Mouse (Mus musculus) midbrain, postnatal 0 days (tissue): ENCODE data around the gene Sost. TPM values are rescaled to one million over a fixed set of nuclear protein-coding genes. Genes with fewer than 3 reads are reported as not detected.

Experiments used
- ATAC-seq: fragments of 200-750 bp; cut with Nextera tagmentation; 2 replicates; pipeline ENCODE4 v1.8.0; 2017; ENCODE audit warnings: moderate number of reproducible peaks, mild to moderate bottlenecking, moderate TSS enrichment, moderate library complexity; ENCODE audit not compliant: low FRiP score
- DNase-seq: peaks from one replicate; pipeline ENCODE4 v3.0.0-alpha.2; 2015; ENCODE audit warnings: low spot score
- H3K27ac ChIP-seq: fragments of 300-500 bp; sonication (generic); 2 replicates; pipeline ENCODE4 v1.5.1; 2014; ENCODE audit warnings: low read depth, mild to moderate bottlenecking, low read length, mixed read lengths
- H3K27me3 ChIP-seq: fragments of 300-500 bp; sonication (generic); 2 replicates; pipeline ENCODE4 v1.6.1; 2014; ENCODE audit warnings: low read length, control low read depth, mixed read lengths; ENCODE audit not compliant: insufficient read depth
- H3K36me3 ChIP-seq: fragments of 300-500 bp; sonication (generic); 2 replicates; pipeline ENCODE4 v1.6.1; 2014; ENCODE audit warnings: low read length, control low read depth, mixed read lengths; ENCODE audit not compliant: insufficient read depth
- H3K4me1 ChIP-seq: fragments of 300-500 bp; sonication (generic); 2 replicates; pipeline ENCODE4 v1.6.1; 2014; ENCODE audit warnings: mild to moderate bottlenecking, control low read depth, antibody characterized with exemption, low read length, mixed read lengths; ENCODE audit not compliant: insufficient read depth
- H3K4me2 ChIP-seq: fragments of 300-500 bp; sonication (generic); 2 replicates; pipeline ENCODE4 v1.6.1; 2014; ENCODE audit warnings: low read depth, mild to moderate bottlenecking, low read length, mixed read lengths; ENCODE audit not compliant: poor library complexity, severe bottlenecking
- H3K4me3 ChIP-seq: fragments of 300-500 bp; sonication (generic); 2 replicates; pipeline ENCODE4 v1.5.1; 2014; ENCODE audit warnings: low read depth, mild to moderate bottlenecking, low read length, moderate library complexity
- H3K9ac ChIP-seq: fragments of 300-500 bp; sonication (generic); replicated peaks from 2 replicates; pipeline ENCODE4 v1.6.1; 2014; ENCODE audit warnings: mild to moderate bottlenecking, low read length, moderate library complexity, mixed read lengths; ENCODE audit not compliant: poor library complexity, severe bottlenecking
- H3K9me3 ChIP-seq: fragments of 300-500 bp; sonication (generic); 2 replicates; pipeline ENCODE4 v1.6.1; 2016; ENCODE audit warnings: low read length, control low read depth
- CTCF ChIP-seq: IDR thresholded peaks from 2 replicates; pipeline ENCODE4 v1.5.1; 2016; ENCODE audit warnings: antibody characterized with exemption, mild to moderate bottlenecking
- WGBS: fragments of 180-500 bp; shearing (Covaris S2); extraction: QIAGEN DNeasy Blood & Tissue Kit; methylation state at CpG from one replicate; pipeline ENCODE4 v1.1.7; 2014; 5-methylcytosine and 5-hydroxymethylcytosine counted together
- polyA plus RNA-seq: library from polyadenylated mRNA; unstranded; fragments of >200 nt; fragmentation: Nextera tagmentation; extraction: Ambion mirVana; gene quantifications from 2 replicates; pipeline ENCODE4 v1.2.1, GENCODE M21; 2015
- total RNA-seq: library from RNA; depleted of rRNA; stranded (reverse); fragments of >200 nt; gene quantifications from 2 replicates; pipeline ENCODE4 v1.2.3, GENCODE M21; 2014

Sost gene
- total and polyA plus RNA-seq, 2 experiments from 2014 or later: 0.11 to 0.12 TPM

DNA sequence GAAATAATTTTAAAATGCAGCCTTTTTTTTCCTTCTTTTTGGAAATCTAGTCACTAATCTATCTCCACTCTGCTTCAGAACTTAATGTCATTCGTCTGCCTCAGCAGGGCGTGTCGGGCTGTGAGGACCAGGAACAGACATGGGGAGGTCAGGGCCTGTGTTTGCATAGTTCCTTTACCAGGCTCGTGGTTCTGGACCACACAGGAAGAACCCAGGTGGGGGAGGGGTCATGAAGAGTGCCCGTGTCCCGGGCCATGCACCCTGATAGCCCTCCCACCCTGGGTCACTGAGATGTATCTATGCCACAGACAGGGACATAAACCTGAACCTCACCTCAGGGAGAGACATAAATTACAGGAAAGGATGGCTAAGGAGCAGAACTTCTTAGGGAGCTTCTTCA is 7.4 kb upstream of the Sost start:
- DNase-seq: no peak
- Histone ChIP-seq H3K4me1 (no peaks in the 10 kb centered on the region), H3K9ac (no peak overlapping the region), H3K27ac (no peak overlapping the region), H3K36me3 (peaks cover 28% of the 10 kb centered on the region), H3K27me3 (no peaks in the 10 kb centered on the region), H3K4me3 (no peak overlapping the region), H3K9me3 (no peaks in the 10 kb centered on the region), H3K4me2 (no peak overlapping the region)
- TF ChIP-seq CTCF: no peak
- no peak for ATAC-seq
- 58% methylated on average over 6 of the region's 6 CpGs for WGBS

DNA sequence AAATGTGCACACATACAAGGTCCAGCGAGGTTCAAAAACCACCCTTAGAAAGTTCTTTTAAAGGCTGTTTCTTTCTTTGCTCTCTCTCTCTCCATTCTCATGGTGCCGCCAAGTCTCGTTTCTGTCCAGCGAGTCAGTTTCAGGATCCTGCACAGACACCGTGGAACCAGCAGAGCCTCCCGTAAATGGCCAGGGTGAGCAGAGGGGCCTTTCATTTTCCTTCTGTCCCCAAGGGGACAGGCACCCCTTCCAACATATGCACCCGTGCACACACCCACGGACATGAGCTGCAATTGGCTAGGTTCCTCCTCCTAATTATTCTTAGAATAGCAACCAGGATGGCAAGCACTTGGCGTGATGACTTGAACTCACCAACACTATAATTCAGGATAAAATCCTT is 6.7 kb upstream of the Sost start:
- Histone ChIP-seq H3K4me3 (no peak overlapping the region), H3K4me1 (no peaks in the 10 kb centered on the region), H3K4me2 (no peak overlapping the region), H3K27ac (no peak overlapping the region), H3K9me3 (no peaks in the 10 kb centered on the region), H3K27me3 (no peaks in the 10 kb centered on the region), H3K36me3 (peaks cover 23% of the 10 kb centered on the region), H3K9ac (no peak overlapping the region)
- DNase-seq (no peak), ATAC-seq (no peak)
- no peak for TF ChIP-seq CTCF
- 72% methylated on average over 9 of the region's 9 CpGs for WGBS

DNA sequence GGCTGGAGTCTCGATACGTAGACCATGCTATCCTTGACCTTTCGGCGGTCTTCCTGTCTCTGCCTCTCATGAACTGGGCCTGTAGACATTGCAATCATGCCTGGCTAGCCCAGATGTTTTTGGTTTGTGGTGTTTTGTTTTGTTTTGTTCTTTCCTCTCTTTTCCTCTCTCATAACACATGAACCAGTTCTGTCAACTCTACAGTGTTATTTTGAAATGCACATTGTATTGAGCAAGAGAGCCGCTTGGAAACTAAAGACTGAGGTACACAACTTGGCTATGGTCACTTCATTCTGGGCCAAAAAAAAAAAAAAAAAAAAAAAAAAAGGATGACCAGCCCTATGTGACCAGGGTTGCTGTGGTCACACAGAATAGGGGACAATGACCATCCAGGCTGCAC is 5.8 kb upstream of the Sost start:
- no peaks in the 10 kb centered on the region for H3K27me3 ChIP-seq

DNA sequence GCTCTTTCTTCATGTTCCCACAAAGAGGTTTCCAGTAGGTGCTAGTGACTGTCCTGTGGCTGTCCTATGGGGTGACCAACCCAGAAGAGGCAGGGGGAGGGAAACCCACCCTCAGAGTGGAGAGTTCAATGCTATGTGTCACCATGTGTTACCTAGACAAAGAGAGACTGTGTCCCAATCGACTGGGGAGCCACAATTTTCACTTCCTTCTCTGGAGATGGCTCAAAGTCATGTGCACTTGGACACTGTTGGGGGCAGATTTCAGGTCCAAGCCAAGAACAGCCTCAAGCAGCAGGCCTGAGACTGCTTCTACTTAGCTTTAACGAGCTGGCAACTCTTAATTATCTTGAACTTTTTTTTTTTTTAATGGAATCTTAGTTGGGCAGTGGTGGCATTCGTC is 5.3 kb upstream of the Sost start:
- WGBS: 80% methylated on average over 3 of the region's 3 CpGs

More for the DNA sequence above, 5.8 kb upstream of the Sost start:
- no peaks in the 10 kb centered on the region for H3K9me3 ChIP-seq
- 92% methylated on average over 5 of the region's 5 CpGs for WGBS
- no peak overlapping the region for H3K9ac ChIP-seq
- no peak overlapping the region for H3K4me3 ChIP-seq
- no peak overlapping the region for H3K27ac ChIP-seq
- H3K36me3 ChIP-seq: peaks cover 17% of the 10 kb centered on the region
- no peak for TF ChIP-seq CTCF
- no peak overlapping the region for H3K4me2 ChIP-seq
- ATAC-seq: no peak
- DNase-seq: no peak
- no peaks in the 10 kb centered on the region for H3K4me1 ChIP-seq

DNA sequence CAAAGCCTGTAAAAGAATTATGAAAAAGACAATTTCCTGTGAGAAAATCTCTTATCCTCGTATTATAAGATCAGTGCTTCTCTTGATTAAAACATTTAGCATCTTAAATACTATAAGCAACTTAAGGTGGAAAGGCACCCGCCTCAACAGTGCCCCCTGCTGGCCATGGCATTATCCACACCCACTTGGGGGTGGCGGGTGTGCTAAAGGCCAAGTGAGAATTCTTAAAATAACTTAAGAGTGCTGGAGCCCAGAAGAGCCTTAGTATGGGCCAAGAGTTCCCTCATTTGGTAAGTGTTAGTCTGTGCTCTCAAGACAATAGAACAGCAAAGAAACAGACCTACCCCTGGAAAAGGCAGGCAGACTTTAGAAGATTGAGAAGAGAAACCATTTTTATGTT is 4.6 kb upstream of the Sost start:
- Histone ChIP-seq H3K4me1 (no peaks in the 10 kb centered on the region), H3K36me3 (peaks cover 17% of the 10 kb centered on the region), H3K27ac (no peak overlapping the region), H3K27me3 (peaks cover 5% of the 10 kb centered on the region; the same call in 1 of the 2 replicates), H3K9ac (no peak overlapping the region), H3K9me3 (no peaks in the 10 kb centered on the region), H3K4me2 (no peak overlapping the region), H3K4me3 (no peak overlapping the region)
- ATAC-seq: no peak
- WGBS: 41% methylated on average over 3 of the region's 3 CpGs
- no peak for DNase-seq
- TF ChIP-seq CTCF: peak; percentile 69

More for the DNA sequence above, 5.3 kb upstream of the Sost start:
- no peak overlapping the region for H3K27ac ChIP-seq
- H3K4me1 ChIP-seq: no peaks in the 10 kb centered on the region
- ATAC-seq: no peak
- no peak overlapping the region for H3K9ac ChIP-seq
- no peak overlapping the region for H3K4me3 ChIP-seq
- H3K4me2 ChIP-seq: no peak overlapping the region
- no peaks in the 10 kb centered on the region; the same call in 1 of the 2 replicates for H3K27me3 ChIP-seq
- no peaks in the 10 kb centered on the region for H3K9me3 ChIP-seq
- no peak for TF ChIP-seq CTCF
- peaks cover 17% of the 10 kb centered on the region for H3K36me3 ChIP-seq
- DNase-seq: no peak

DNA sequence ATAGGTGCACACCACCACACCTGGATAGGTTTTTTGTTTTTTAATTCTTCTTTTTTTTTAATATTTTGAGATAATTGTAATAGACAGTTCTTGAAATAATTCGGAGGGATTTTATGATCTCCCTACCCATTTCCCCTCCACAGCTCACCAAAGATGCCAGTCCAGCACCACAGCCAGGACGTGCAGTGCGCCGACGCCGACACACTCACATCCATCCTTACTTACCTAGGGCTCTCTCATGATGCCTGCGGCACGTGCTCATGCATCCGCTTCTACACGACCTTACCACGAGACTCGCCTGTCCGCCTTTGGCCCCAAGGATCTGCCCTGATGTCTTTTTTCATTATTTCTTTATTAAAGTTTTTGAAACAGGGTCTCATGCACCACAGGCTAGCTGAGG is 3.0 kb upstream of the Sost start:
- H3K4me3 ChIP-seq: no peak overlapping the region
- no peak overlapping the region for H3K9ac ChIP-seq
- no peak for TF ChIP-seq CTCF
- DNase-seq (no peak), ATAC-seq (no peak)
- peaks cover 14% of the 10 kb centered on the region for H3K36me3 ChIP-seq
- H3K4me1 ChIP-seq: no peaks in the 10 kb centered on the region
- H3K27ac ChIP-seq: no peak overlapping the region
- H3K4me2 ChIP-seq: no peak overlapping the region
- 86% methylated on average over 13 of the region's 13 CpGs for WGBS
- H3K9me3 ChIP-seq: no peaks in the 10 kb centered on the region
- peaks cover 19% of the 10 kb centered on the region for H3K27me3 ChIP-seq
